Mouse (Mus musculus) colon, adult 2 months (tissue): ENCODE results near the gene Apon. TPM values are rescaled to one million over a fixed set of nuclear protein-coding genes. Genes with fewer than 3 reads are reported as not detected.

Experiments used
- polyA plus RNA-seq: library from polyadenylated mRNA; depleted of rRNA; stranded (reverse); fragments of >200 nt; gene quantifications from 2 replicates; pipeline ENCODE4 v1.2.3, GENCODE M21; 2012; rRNA removed

Apon gene
- 0.12 TPM in 2 replicates for polyA plus RNA-seq

DNA sequence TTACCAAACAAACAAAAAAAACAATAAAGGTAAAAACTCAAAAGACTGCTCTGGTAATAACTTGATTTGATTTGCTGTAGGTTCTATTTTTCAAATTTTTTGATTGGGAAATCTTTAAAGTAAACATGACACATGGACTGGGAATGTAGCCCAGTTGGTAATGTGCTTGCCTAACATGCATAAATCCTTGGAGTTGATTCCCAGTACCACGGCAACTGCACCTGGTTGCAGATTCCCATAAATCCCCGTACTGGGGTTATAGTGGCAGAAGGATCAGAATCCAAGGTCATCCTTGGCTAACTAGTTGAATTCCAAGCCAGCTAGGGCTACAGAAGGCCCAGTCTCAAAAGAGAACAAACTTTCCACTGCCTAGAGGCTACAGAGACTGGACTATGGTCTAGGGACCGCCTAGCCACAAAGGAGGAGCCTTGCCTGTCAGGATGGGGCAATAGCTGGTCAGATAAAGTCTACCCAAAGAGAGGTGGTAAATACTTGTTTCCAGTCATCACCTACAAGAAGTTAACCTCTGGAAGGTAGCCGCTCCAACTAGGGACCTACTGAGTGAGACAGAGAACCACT is at the start of gene Apon:
TSS of gene Apon (plus strand) at position 420 of the 579 bp plus-strand sequence.

DNA sequence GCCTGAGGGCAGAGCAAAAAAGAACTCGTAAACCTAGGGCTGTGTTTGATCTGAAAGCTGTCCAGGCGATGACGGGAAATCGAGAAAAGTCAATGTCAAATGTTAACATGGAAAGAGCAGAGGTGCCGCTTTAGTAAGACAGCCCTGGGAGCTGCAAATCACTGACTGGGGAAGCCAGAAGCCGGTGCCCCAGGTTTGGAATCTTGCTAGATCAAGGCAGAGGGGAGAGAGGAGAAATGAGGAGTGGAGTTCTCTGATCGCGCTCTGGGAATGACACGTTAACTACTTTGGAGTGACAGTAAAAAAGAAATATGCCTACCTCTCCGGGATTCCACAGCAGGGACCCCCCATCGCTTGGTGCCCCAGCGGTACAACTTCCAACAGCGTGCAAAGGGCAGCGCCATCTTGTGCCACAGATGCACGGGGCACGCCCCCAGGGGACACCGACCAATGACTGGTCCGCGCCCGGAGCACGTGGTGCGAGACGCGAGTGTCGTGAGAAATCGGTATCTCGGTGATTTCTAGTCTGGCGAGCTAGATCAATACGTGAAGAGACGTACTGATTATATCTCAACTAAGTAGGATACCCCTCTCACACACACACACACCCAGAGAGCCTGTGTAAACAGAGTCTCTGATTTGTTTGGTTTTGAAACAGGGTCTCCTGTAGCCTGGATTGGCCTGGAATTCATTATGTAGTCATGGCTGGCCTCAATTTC is 42.3 kb upstream of the Apon start, which contains the start of gene Spryd4:
TSS of gene Spryd4 (minus strand) at position 418 of the 719 bp plus-strand sequence.

DNA sequence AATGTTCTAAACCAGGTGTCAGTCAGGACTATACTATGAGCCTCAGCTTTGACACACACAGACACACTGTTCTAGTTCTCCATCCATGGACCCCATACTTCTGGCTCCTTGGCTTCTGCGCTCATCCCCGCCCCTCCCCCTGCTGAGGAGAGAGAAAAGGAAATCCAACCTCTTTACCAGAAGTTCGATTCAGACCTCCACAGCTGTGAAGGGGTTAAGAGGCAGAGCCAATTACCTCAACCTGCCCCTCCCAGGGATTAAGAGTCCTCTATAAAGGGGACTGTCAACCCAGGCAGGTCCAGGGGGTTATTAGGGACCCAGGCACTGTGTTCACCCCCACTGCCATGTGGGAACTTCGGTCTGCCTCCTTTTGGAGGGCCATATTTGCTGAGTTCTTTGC is 28.4 kb upstream of the Apon start, which contains the start of gene Mip:
TSS of gene Mip (plus strand) at position 301 of the 400 bp plus-strand sequence.

DNA sequence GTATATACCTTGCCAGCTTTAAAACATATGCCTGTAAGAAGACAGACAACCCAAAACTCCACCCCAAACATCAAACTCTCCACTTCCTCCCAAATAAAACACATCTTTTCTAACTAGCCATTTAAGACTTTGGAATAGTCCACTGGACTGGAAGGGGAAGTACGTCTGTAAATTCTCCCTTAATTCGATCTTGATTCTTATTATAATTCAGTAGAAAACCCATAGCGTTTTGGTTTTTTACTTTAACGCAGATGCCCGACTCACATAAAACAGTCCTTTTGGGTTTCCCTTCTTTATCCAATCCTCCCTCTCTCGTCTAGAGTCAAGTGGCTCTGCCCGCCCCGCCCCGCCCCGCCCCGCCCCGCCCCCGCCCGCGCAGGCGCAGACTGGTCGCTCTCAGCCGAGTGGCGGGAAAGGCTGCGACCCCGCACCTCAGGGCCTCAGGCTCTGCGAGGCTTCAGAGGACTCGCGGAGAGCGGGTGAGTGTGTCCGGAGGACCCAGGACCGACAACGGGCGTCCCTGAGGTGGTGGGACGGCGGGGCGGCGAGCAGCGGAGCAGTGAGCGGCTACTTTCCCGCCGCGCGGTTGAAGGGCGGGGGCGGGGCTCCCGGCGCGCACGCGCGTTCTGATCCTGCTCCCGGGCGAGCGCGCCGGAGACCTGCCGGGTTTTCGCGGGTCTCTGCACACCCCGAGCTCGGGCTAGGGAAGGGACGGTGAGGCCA is 22.0 kb upstream of the Apon start, which contains the start of gene Timeless:
TSS of gene Timeless (plus strand) at position 369 of the 723 bp plus-strand sequence.

DNA sequence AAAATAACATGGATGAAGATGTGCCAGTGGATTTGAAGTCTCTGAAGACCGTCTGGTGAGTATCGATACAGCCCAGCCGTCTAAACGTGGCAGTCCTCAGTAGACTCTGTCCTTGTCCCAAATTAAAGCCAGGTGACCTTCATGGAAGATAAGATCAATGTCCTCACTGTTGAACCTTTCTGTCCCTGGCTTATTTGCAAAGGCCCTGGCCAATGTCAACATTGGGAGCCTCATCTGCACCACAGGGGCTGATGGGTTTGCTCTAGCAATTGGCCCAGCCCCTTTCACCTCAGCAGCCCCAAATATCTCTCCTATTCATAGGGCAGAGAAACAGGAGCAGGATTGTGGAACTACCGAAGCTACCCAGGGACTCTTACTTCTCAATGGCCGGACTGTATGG is 14.5 kb downstream of the Apon start, which contains the start of gene Apof:
TSS of gene Apof (plus strand) at position 301 of the 400 bp plus-strand sequence.

DNA sequence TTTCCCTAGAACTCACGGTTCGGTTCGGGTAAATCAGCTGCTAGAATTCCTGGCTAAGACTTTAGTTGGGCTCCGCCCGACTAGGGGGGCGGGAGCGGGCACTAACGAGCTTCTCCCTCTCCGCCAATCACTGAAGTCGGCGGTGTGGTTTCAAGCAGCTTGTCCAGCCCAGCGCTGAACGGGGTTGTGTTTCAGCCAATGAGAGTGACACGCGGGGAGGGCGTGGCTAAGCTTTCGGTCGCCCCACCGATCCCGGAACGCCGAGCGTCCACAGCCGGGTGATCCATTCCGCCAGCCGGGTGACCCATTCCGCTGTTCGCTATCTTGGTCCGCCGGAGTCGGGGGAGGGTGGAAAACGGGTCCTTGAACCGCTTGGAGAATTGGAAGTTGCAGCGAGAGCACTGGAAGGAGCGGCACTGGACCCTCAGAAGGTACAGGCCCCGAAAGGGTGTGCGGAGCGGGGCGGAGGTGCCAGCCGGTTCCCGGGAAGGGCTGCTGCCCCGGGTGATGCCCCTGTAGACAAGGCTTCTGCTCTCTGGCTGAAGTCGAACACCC is 16.5 kb downstream of the Apon start, which contains the start of gene Stat2:
TSS of gene Stat2 (plus strand) at position 273 of the 555 bp plus-strand sequence.

DNA sequence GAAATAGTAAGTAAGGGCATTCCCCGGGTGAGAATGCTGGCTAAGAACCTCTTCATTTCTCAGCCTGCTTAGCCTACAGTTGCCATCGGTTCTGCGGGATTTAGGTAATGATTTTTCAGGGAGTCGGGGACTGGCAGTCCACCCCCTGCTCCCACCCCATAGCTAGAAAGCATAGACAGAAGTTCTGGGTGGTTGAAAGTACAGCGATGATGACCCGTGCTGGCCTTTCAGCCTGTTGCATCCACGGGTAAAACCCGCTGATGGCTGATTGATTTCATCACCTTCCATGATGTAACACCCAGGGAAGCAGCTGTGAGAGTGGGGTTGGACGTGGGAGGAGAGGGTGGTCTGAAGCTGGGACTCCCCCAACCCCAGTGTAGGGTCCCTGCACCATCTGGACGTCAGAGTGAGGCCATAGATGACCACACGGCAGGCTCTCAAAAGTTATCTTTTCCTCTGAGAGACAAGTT is 44.8 kb downstream of the Apon start, which contains the start of gene Il23a:
TSS of gene Il23a (minus strand) at position 51 of the 470 bp plus-strand sequence.

DNA sequence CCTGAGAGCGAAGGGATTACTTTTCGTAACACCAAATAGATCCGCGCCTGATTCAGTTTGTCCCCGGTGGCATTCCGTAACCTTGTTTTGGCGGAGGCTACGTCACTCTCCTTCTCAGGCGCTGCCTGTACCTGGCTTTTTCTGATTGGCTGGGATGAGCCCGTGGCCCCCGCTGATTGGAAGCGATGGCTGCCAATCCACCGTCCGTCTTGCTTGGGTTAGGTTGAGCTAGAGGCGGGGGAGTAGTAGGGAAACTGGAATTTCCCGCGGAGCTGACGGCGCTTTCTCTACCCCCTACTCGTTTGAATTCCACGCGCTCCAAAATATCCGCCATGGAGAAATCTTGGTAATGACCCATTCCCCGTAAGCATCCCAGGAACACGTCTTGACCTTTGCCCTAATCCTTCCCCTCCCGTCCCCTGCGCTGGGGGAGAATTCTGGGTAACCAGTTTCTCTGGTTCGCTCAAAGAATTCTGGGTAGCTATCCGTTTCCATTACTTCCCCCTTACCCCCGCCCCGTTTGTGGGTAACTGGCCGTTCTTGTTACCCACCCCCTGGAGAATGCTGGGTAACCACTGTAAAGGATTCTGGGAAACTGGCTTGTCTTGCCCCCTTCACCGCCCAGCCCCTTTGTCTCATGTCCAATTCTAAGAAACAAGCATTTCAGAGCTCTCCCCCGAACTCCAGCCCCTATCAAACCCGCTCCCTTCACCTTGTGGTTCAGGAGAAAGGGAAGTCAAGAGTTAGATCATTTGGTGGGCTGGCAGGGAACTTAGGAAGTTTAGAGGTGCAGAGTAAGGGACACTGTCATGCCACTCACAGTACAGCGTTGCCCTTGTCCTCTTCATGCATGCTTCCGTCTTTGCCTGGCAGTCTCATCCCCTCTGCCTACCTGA is 49.5 kb downstream of the Apon start, which contains the start of gene Pan2:
TSS of gene Pan2 (plus strand) at position 210 of the 896 bp plus-strand sequence.

Other genes with a start within 250 kb of the Apon start
- gene Hsd17b6, start 246.5 kb upstream of the Apon start, polyA plus RNA-seq, result not detected in 2 replicates
- 2.0 and 2.3 TPM in 2 replicates for gene Prim1, start 238.9 kb upstream of the Apon start, polyA plus RNA-seq
- 168 and 269 TPM in 2 replicates for gene Naca, start 218.5 kb upstream of the Apon start, polyA plus RNA-seq
- 31.9 and 33.8 TPM in 2 replicates for gene Ptges3, start 195.1 kb upstream of the Apon start, polyA plus RNA-seq
- gene Atp5b, start 170.8 kb upstream of the Apon start, polyA plus RNA-seq, result 5,215 and 5,581 TPM in 2 replicates
- 30.8 and 32.8 TPM in 2 replicates for gene Baz2a, start 162.5 kb upstream of the Apon start, polyA plus RNA-seq
- 53.3 and 58.5 TPM in 2 replicates for gene Rbms2, start 73.8 kb upstream of the Apon start, polyA plus RNA-seq
- gene Gls2, start 59.6 kb upstream of the Apon start, polyA plus RNA-seq, result 7.5 and 8.4 TPM in 2 replicates
- 10.3 and 13.3 TPM in 2 replicates for gene Spryd4, start 42.3 kb upstream of the Apon start, polyA plus RNA-seq
- not detected in 2 replicates for gene Mip, start 28.3 kb upstream of the Apon start, polyA plus RNA-seq
- gene Timeless, start 22.0 kb upstream of the Apon start, polyA plus RNA-seq, result 2.1 and 3.0 TPM in 2 replicates
- 0.20 and 0.29 TPM in 2 replicates for gene Apof, start 14.6 kb downstream of the Apon start, polyA plus RNA-seq
- 20.7 and 21.5 TPM in 2 replicates for gene Stat2, start 16.5 kb downstream of the Apon start, polyA plus RNA-seq
- 0.24 and 0.28 TPM in 2 replicates for gene Il23a, start 44.7 kb downstream of the Apon start, polyA plus RNA-seq
- 19.3 and 23.6 TPM in 2 replicates for gene Pan2, start 49.2 kb downstream of the Apon start, polyA plus RNA-seq
- 43.9 and 51.7 TPM in 2 replicates for gene Cnpy2, start 68.4 kb downstream of the Apon start, polyA plus RNA-seq
- 277 and 300 TPM in 2 replicates for gene Cs, start 83.6 kb downstream of the Apon start, polyA plus RNA-seq
- 114 and 153 TPM in 2 replicates for gene Coq10a, start 114.9 kb downstream of the Apon start, polyA plus RNA-seq
- gene Ankrd52, start 123.0 kb downstream of the Apon start, polyA plus RNA-seq, result 29.3 and 32.7 TPM in 2 replicates
- gene Slc39a5, start 147.1 kb downstream of the Apon start, polyA plus RNA-seq, result 138 and 172 TPM in 2 replicates
- 27.4 and 27.5 TPM in 2 replicates for gene Nabp2, start 157.4 kb downstream of the Apon start, polyA plus RNA-seq
- 21.8 and 24.4 TPM in 2 replicates for gene Rnf41, start 157.6 kb downstream of the Apon start, polyA plus RNA-seq
- 77.1 and 80.9 TPM in 2 replicates for gene Smarcc2, start 205.2 kb downstream of the Apon start, polyA plus RNA-seq
- gene Myl6, start 240.0 kb downstream of the Apon start, polyA plus RNA-seq, result 1,151 and 1,354 TPM in 2 replicates
- 1.6 and 2.1 TPM in 2 replicates for gene Myl6b, start 244.6 kb downstream of the Apon start, polyA plus RNA-seq